Mouse (Mus musculus) kidney, postnatal 0 days (tissue): ENCODE results near the gene Slc34a1. TPM values are rescaled to one million over a fixed set of nuclear protein-coding genes. Genes with fewer than 3 reads are reported as not detected.

Experiments used
- ATAC-seq: fragments of 200-750 bp; cut with Nextera tagmentation; replicated peaks from 2 replicates; pipeline ENCODE4 v1.8.0; 2017; ENCODE audit warnings: low read depth, moderate number of reproducible peaks, moderate TSS enrichment, moderate library complexity; ENCODE audit not compliant: low FRiP score
- DNase-seq: peaks from one replicate; pipeline ENCODE4 v3.0.0-alpha.2; 2016; ENCODE audit warnings: low spot score
- H3K27ac ChIP-seq: fragments of 300-500 bp; sonication (generic); 2 replicates; pipeline ENCODE4 v1.5.1; 2014; ENCODE audit warnings: mild to moderate bottlenecking
- H3K27me3 ChIP-seq: fragments of 300-500 bp; sonication (generic); 2 replicates; pipeline ENCODE4 v1.6.1; 2014; ENCODE audit warnings: low read length, mixed read lengths; ENCODE audit not compliant: insufficient read depth
- H3K36me3 ChIP-seq: fragments of 300-500 bp; sonication (generic); 2 replicates; pipeline ENCODE4 v1.6.1; 2014; ENCODE audit warnings: low read length, mixed read lengths; ENCODE audit not compliant: insufficient read depth
- H3K4me1 ChIP-seq: fragments of 300-500 bp; sonication (generic); replicated peaks from 2 replicates; pipeline ENCODE4 v1.6.1; 2014; ENCODE audit warnings: antibody characterized with exemption, low read length, mixed read lengths; ENCODE audit not compliant: insufficient read depth
- H3K4me2 ChIP-seq: fragments of 300-500 bp; sonication (generic); 2 replicates; pipeline ENCODE4 v1.6.1; 2014; ENCODE audit warnings: mild to moderate bottlenecking, low read length, moderate library complexity, mixed read lengths
- H3K4me3 ChIP-seq: fragments of 300-500 bp; sonication (generic); replicated peaks from 2 replicates; pipeline ENCODE4 v1.5.1; 2014; ENCODE audit warnings: low read depth, low read length
- H3K9ac ChIP-seq: fragments of 300-500 bp; sonication (generic); 2 replicates; pipeline ENCODE4 v1.6.1; 2014; ENCODE audit warnings: low read depth, low read length
- H3K9me3 ChIP-seq: fragments of 300-500 bp; sonication (generic); replicated peaks from 2 replicates; pipeline ENCODE4 v1.6.1; 2016; ENCODE audit warnings: low read length, inconsistent platforms, mixed read lengths
- CTCF ChIP-seq: IDR thresholded peaks from 2 replicates; pipeline ENCODE4 v1.5.1; 2016; ENCODE audit warnings: antibody characterized with exemption, low read depth, mild to moderate bottlenecking, moderate library complexity
- WGBS: fragments of 180-500 bp; shearing (Covaris S2); extraction: QIAGEN DNeasy Blood & Tissue Kit; methylation state at CpG from one replicate; pipeline ENCODE4 v1.1.7; 2014; 5-methylcytosine and 5-hydroxymethylcytosine counted together
- polyA plus RNA-seq: library from polyadenylated mRNA; unstranded; fragments of >200 nt; fragmentation: Nextera tagmentation; extraction: Ambion mirVana; gene quantifications from 2 replicates; pipeline ENCODE4 v1.2.1, GENCODE M21; 2015

The Slc34a1 gene
- polyA plus RNA-seq, 1 experiment from 2014 or later, result 344 TPM

DNA sequence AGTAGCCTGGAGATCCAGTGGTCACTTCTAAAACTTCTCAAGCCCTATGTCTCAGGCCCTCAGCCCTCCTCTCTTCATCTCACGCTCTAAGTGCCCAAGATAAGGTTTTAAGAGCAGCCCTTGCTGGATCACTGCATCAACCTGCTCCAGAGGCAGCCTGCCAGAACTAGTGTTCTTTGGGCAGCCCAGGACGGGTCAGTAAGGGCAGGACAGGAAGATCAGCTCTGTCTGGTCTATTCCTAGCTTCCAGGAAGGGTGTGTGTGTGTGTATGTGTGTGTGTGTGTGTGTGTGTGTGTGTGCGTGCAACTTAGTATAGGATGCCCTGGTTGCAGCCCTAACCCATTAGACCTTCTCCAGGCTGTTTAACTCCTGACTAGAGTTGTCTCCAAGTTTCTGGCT lies 27.8 kb upstream of the Slc34a1 start:
- WGBS, result 55% methylated on average over 3 of the region's 3 CpGs
- TF ChIP-seq CTCF, result no peak
- no peaks in the 10 kb centered on the region for H3K36me3 ChIP-seq
- no peak overlapping the region for H3K4me3 ChIP-seq
- H3K9ac ChIP-seq, result no peak overlapping the region
- H3K4me1 ChIP-seq, result no peaks in the 10 kb centered on the region
- ATAC-seq, result no peak
- no peaks in the 10 kb centered on the region for H3K27me3 ChIP-seq
- H3K9me3 ChIP-seq, result no peaks in the 10 kb centered on the region
- no peak overlapping the region for H3K27ac ChIP-seq
- peak overlapping the region; percentile 32; the same call in 1 of the 2 replicates for H3K4me2 ChIP-seq
- DNase-seq, result no peak

DNA sequence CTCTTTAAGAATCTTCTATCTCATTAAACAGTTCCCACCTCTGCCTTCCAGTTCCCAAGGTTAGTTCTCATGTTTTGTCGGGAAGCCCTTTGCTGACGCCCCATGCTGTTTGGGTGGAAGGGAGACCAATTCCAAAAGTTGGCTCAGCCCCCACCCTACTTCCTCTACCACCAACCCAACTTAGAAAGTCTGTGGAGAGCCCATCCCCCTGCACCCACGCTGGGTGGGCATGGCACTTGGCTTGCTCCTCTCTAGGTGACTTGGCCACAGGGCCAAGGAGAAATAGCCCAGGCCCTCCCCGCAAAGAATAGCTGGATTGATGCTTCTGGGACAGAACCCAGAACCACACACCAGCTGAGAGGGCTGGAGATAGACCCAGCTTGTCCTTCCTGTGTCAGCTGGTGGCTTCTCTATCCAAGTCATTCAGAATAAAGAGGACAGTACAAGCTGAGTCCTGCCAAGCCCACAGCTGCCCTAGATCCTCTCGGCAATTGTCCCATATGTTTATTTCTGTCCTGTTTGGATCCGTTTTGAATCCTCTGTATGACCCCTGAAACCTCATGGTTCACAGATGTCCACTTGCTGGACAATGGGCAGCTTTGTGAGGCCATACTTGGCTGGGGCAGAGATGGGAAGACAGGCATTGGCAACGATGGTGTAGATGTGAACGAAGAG lies 26.8 kb upstream of the Slc34a1 start:
- Histone ChIP-seq H3K9ac (no peak overlapping the region), H3K4me2 (no peak overlapping the region), H3K27ac (no peak overlapping the region), H3K4me1 (no peaks in the 10 kb centered on the region), H3K9me3 (no peaks in the 10 kb centered on the region), H3K4me3 (no peak overlapping the region), H3K27me3 (no peaks in the 10 kb centered on the region), H3K36me3 (no peaks in the 10 kb centered on the region)
- 74% methylated on average over 8 of the region's 8 CpGs for WGBS
- ATAC-seq (no peak), DNase-seq (no peak)
- no peak for TF ChIP-seq CTCF

DNA sequence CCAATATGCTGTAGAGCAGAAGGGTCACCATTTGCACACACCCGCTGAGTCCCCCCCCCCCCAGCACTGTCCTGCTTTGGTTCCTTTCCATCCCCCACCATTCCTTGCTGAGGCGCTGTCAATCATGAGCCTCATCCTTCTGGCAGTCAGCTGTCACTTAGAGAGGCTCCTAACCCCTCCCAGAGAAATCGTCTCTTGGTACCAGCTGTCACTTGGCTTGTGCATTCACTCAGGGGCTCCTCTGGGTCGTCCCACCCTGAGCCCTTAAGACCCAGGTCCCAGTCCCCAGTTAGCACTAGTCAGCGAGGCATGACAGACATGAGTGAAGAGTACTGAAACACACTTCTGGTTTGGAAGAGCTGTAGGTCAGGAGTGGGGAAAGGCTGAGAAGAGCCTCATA lies 26.2 kb upstream of the Slc34a1 start:
- ATAC-seq, result no peak
- Histone ChIP-seq H3K9ac (no peak overlapping the region), H3K27ac (no peak overlapping the region), H3K36me3 (no peaks in the 10 kb centered on the region), H3K4me2 (no peak overlapping the region), H3K9me3 (no peaks in the 10 kb centered on the region), H3K27me3 (no peaks in the 10 kb centered on the region), H3K4me3 (no peak overlapping the region), H3K4me1 (no peaks in the 10 kb centered on the region)
- DNase-seq, result no peak
- no peak for TF ChIP-seq CTCF
- WGBS, result 58% methylated on average over 5 of the region's 5 CpGs

GRCm38 (mm10) chr13:55374206-55374924 lies 23.6 kb upstream of the Slc34a1 start:
- no peak for DNase-seq
- no peak for ATAC-seq
- no peaks in the 10 kb centered on the region for H3K36me3 ChIP-seq
- H3K9me3 ChIP-seq, result no peaks in the 10 kb centered on the region
- no peak for TF ChIP-seq CTCF
- no peak overlapping the region for H3K9ac ChIP-seq
- no peak overlapping the region for H3K27ac ChIP-seq
- 0 out of 2 replicates have a peak, but pooled peaks cover 11% of the 10 kb centered on the region for H3K27me3 ChIP-seq
- no peaks in the 10 kb centered on the region for H3K4me1 ChIP-seq
- no peak overlapping the region for H3K4me3 ChIP-seq
- 52% methylated on average over 6 of the region's 6 CpGs for WGBS
- no peak overlapping the region for H3K4me2 ChIP-seq

DNA sequence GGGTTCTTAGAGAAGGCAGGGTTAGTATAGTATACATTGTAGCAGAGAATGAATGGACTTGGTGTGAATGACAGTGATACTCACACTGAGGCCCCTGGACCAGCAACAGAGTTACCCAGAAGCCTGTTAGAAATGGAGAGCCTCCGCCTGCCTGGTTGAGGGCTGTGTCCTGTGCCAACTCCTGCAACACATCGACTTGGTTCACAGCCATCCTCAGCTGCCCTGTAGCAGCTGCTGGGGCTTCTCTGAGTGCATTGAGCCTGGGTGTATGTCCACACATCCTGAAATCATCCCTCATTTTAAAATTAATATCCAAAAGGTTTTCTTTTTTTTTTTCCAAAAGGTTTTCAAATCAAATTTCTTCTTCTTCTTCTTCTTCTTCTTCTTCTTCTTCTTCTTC lies 22.1 kb upstream of the Slc34a1 start:
- H3K4me2 ChIP-seq, result no peak overlapping the region
- H3K4me1 ChIP-seq, result no peaks in the 10 kb centered on the region
- no peak overlapping the region for H3K27ac ChIP-seq
- no peak for TF ChIP-seq CTCF
- WGBS, result 76% methylated on average over 2 of the region's 2 CpGs
- no peak overlapping the region for H3K9ac ChIP-seq
- ATAC-seq (no peak), DNase-seq (no peak)
- 0 out of 2 replicates have a peak, but pooled peaks cover 15% of the 10 kb centered on the region for H3K27me3 ChIP-seq
- no peak overlapping the region for H3K4me3 ChIP-seq
- no peaks in the 10 kb centered on the region for H3K9me3 ChIP-seq
- no peaks in the 10 kb centered on the region for H3K36me3 ChIP-seq

DNA sequence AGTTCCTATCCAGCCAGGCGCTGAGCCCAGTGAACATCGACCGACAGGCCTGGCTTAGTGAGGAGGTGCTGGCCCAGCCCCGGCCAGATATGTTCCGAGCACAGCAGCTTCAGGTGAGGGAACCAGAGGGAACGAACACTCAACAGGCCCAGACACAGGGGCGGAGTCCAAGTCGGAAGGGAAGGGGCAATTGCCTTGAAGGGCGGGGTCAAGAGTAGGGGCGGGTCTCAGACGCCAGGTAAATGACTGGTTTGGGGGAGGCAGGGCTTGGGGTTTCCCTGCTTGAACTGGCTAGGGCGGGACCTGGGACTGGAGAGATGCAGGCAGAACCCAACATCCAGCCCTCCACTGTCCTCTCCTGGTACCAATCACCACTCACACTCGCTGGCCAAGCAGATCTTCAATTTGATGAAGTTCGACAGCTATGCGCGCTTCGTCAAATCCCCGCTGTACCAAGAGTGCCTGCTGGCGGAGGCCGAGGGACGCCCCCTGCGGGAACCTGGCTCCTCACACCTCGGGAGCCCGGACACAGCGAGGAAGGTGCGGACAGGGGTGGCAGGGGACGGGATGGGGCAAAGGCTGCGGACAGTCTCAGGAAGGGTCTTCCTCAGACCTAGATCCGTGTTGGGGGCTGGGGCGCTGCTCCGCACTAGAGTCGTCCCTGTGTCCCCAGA lies 18.9 kb upstream of the Slc34a1 start:
- Histone ChIP-seq H3K36me3 (no peaks in the 10 kb centered on the region), H3K9me3 (no peaks in the 10 kb centered on the region), H3K4me2 (peak overlapping the region; percentile 43), H3K4me1 (no peaks in the 10 kb centered on the region), H3K4me3 (no peak overlapping the region), H3K27me3 (0 out of 2 replicates have a peak, but pooled peaks cover 15% of the 10 kb centered on the region), H3K27ac (no peak overlapping the region), H3K9ac (no peak overlapping the region)
- WGBS, result 9% methylated on average over 32 of the region's 32 CpGs
- DNase-seq (peak; percentile 4), ATAC-seq (peak; percentile 80)
- TF ChIP-seq CTCF, result peak; percentile 32; the same call in 1 of the 2 replicates
